Mouse (Mus musculus) midbrain, embryonic 10.5 days (tissue): Measurements from ENCODE around the gene 2300009A05Rik. TPM values are rescaled to one million over a fixed set of nuclear protein-coding genes. Genes with fewer than 3 reads are reported as not detected.

Experiments
- DNase-seq: peaks from one replicate; pipeline ENCODE4 v3.0.0-alpha.2; 2017; ENCODE audit warnings: low spot score
- H3K27ac ChIP-seq: fragments of 300-500 bp; sonication (generic); replicated peaks from 2 replicates; pipeline ENCODE4 v1.5.1; 2016; ENCODE audit warnings: mild to moderate bottlenecking
- H3K27me3 ChIP-seq: fragments of 300-500 bp; sonication (generic); 2 replicates; pipeline ENCODE4 v1.6.1; 2016; ENCODE audit warnings: low read depth, mild to moderate bottlenecking; ENCODE audit not compliant: poor library complexity, severe bottlenecking
- H3K36me3 ChIP-seq: fragments of 300-500 bp; sonication (generic); 2 replicates; pipeline ENCODE4 v1.6.1; 2016; ENCODE audit warnings: mild to moderate bottlenecking, moderate library complexity
- H3K4me1 ChIP-seq: fragments of 300-500 bp; sonication (generic); 2 replicates; pipeline ENCODE4 v1.6.1; 2016
- H3K4me3 ChIP-seq: fragments of 300-500 bp; sonication (generic); 2 replicates; pipeline ENCODE4 v1.5.1; 2016; ENCODE audit warnings: mild to moderate bottlenecking, moderate library complexity
- H3K9me3 ChIP-seq: fragments of 300-500 bp; sonication (generic); replicated peaks from 2 replicates; pipeline ENCODE4 v1.6.1; 2016; ENCODE audit warnings: mild to moderate bottlenecking
- WGBS: fragments of 180-500 bp; shearing (Covaris S2); methylation state at CpG from one replicate; pipeline ENCODE4 v1.1.7; 2016; 5-methylcytosine and 5-hydroxymethylcytosine counted together
- polyA plus RNA-seq: library from polyadenylated mRNA; unstranded; fragments of >200 nt; fragmentation: Nextera tagmentation; extraction: Ambion mirVana; gene quantifications from 2 replicates; pipeline ENCODE4 v1.2.1, GENCODE M21; 2016

2300009A05Rik gene
- 46.4 and 47.5 TPM in 2 replicates for polyA plus RNA-seq

DNA sequence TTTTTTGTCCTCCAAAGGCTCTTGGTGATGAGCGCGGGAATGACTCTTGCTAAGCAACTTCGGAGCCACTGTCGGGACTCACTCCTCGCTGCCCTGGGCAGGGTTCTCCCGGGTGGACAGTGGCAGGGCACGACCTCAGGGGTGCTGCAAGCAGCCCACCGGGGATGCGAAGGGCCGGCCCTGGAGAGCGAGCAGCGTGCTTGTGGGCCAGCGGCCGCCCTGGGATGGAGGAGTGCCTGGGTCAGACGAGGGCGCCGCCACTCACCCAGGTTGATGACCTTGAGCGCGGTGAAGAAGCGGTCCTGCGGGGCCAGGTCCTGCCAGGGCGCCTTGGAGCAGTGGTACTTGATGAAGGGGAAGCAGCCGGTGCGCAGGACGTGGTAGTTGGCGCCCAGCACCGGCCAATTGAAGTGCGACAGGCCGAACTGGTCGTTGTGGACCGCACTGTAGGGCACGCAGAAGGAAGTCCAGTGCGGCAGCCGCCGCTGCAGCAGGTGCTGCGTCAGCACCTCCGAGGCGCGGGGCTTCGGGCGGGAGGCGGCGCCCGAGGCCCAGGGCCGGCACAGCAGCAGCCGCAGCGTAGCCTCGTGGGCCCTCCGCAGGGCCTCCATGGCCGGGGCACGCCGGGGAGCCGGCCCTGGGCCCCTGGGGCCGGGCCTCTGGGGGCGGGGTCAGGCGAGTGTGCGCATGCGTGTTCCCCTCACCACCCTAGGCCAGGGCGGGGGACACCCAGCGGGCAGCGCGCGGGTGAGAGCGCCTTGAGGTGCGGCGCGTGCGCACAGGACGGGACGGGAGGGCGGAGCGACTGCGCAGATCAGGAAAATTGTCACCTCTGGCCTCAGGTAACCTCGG, at the start of gene 2300009A05Rik:
Gene 2300009A05Rik (minus strand): TSS at position 636 of the 852 bp plus-strand sequence.
- Histone ChIP-seq H3K36me3 (no peaks in the 10 kb centered on the region), H3K4me3 (peak within 1 kb of the TSS; percentile 84), H3K4me1 (peaks cover 36% of the 10 kb centered on the region), H3K27ac (peak within 1 kb of the TSS; percentile 95), H3K27me3 (no peaks in the 10 kb centered on the region), H3K9me3 (no peaks in the 10 kb centered on the region)
- under 1% methylated on average over 74 of the region's 74 CpGs for WGBS
- DNase-seq = peak; percentile 93

GRCm38 (mm10) chr9:63443695-63444094, 44.6 kb upstream of the 2300009A05Rik start:
- H3K9me3 ChIP-seq = no peaks in the 10 kb centered on the region
- 84% methylated on average over 6 of the region's 6 CpGs for WGBS
- H3K4me1 ChIP-seq = no peaks in the 10 kb centered on the region

DNA sequence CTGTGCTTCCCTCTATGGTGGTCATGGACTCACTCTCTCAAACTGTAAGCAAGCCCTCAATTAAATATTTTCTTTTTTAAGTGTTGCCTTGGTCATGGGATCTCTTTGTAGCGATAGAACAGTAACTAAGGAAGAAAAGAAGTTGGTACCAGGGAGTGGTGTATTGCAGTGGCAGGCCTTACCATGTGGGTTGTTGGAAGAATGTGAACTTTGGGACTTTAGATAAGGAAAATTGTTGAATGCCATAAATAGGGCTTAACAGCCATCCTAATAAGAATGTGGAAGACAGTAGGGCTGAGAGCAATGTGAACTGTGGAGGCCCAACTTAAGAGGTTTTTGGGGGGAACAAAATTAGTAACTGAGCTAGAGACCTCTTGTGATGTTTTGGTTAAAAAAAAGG, 31.6 kb upstream of the 2300009A05Rik start:
- no peak for DNase-seq
- H3K27me3 ChIP-seq = no peaks in the 10 kb centered on the region
- no peaks in the 10 kb centered on the region for H3K9me3 ChIP-seq
- no peaks in the 10 kb centered on the region for H3K4me1 ChIP-seq
- H3K4me3 ChIP-seq = no peak overlapping the region
- H3K36me3 ChIP-seq = no peaks in the 10 kb centered on the region
- WGBS = 80% methylated on average over 1 of the region's 1 CpGs
- no peak overlapping the region for H3K27ac ChIP-seq

More at GRCm38 (mm10) chr9:63443695-63444094, 44.6 kb upstream of the 2300009A05Rik start:
- DNase-seq = no peak
- H3K27me3 ChIP-seq = no peaks in the 10 kb centered on the region
- H3K27ac ChIP-seq = no peak overlapping the region
- no peak overlapping the region for H3K4me3 ChIP-seq
- no peaks in the 10 kb centered on the region for H3K36me3 ChIP-seq

- Histone ChIP-seq H3K4me1 (peaks cover 12% of the 10 kb centered on the region), H3K4me3 (no peak overlapping the region), H3K9me3 (no peaks in the 10 kb centered on the region), H3K27me3 (no peaks in the 10 kb centered on the region), H3K36me3 (no peaks in the 10 kb centered on the region), H3K27ac (no peak overlapping the region)
- 72% methylated on average over 9 of the region's 9 CpGs for WGBS
- DNase-seq = no peak
These were observed 22.2 kb upstream of the 2300009A05Rik start for GRCm38 (mm10) chr9:63421096-63421736.

GRCm38 (mm10) chr9:63420396-63420795, 21.4 kb upstream of the 2300009A05Rik start:
- Histone ChIP-seq H3K4me3 (no peak overlapping the region), H3K9me3 (no peaks in the 10 kb centered on the region), H3K27me3 (no peaks in the 10 kb centered on the region), H3K4me1 (peaks cover 12% of the 10 kb centered on the region), H3K36me3 (no peaks in the 10 kb centered on the region), H3K27ac (no peak overlapping the region)
- WGBS = 25% methylated on average over 6 of the region's 6 CpGs
- no peak for DNase-seq

DNA sequence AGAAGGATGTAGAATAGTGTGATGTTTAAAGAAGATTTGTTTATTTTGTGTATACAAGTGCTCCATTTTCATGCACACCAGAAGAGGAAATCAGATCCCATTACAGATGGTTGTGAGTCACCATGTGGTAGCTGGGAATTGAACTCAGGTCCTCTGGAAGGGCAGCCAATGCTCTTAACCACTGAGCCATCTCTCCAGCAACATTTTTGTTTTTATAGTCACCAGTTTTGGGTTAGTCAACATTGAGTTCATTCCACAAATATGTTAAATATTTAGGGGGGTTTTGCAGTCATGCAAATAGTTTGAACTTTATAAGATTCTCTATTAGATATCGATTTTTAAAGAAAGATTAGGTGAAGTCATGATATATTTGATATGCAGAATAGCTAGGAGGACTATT, 1.1 kb upstream of the 2300009A05Rik start:
- H3K4me3 ChIP-seq = no peak overlapping the region
- H3K4me1 ChIP-seq = peaks cover 36% of the 10 kb centered on the region
- 86% methylated on average over 1 of the region's 1 CpGs for WGBS
- no peak overlapping the region for H3K27ac ChIP-seq
- H3K9me3 ChIP-seq = no peaks in the 10 kb centered on the region
- H3K27me3 ChIP-seq = no peaks in the 10 kb centered on the region
- DNase-seq = no peak
- no peaks in the 10 kb centered on the region for H3K36me3 ChIP-seq

- H3K27ac ChIP-seq = peak overlapping the region; percentile 95
- H3K4me3 ChIP-seq = peak overlapping the region; percentile 84
- peaks cover 36% of the 10 kb centered on the region for H3K4me1 ChIP-seq
- H3K27me3 ChIP-seq = no peaks in the 10 kb centered on the region
- DNase-seq = no peak
- no peaks in the 10 kb centered on the region for H3K36me3 ChIP-seq
- H3K9me3 ChIP-seq = no peaks in the 10 kb centered on the region
- WGBS = 3% methylated on average over 8 of the region's 8 CpGs
These were observed 393 bp upstream of the 2300009A05Rik start for GRCm38 (mm10) chr9:63399463-63399815.

DNA sequence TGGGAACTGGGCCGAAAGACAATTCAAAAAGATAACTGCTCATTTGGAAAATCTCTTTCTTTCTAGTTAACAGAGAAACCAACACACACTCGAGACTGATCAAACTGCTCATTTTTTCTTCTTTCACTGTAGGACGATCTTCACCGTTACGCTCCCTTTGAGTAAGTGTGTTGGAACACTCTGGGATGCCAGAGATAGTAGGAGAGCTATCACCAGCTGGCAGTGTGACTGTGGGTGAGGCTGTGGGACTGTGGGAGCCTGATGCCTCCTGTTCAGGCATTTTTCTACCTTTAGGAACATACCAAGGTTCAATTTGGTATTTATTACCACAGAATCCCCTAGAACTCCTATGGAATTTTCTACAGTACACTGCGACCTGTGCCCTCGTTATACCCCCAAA, 3.4 kb downstream of the 2300009A05Rik start:
- Histone ChIP-seq H3K4me3 (no peak overlapping the region), H3K9me3 (no peaks in the 10 kb centered on the region)
- DNase-seq = no peak

GRCm38 (mm10) chr9:63391307-63391706, 7.7 kb downstream of the 2300009A05Rik start:
- H3K36me3 ChIP-seq = no peaks in the 10 kb centered on the region
- peaks cover 5% of the 10 kb centered on the region; the same call in 1 of the 2 replicates for H3K4me1 ChIP-seq
- H3K4me3 ChIP-seq = no peak overlapping the region
- no peak for DNase-seq
- WGBS = 75% methylated on average over 2 of the region's 2 CpGs
- no peak overlapping the region for H3K27ac ChIP-seq
- no peaks in the 10 kb centered on the region for H3K9me3 ChIP-seq
- H3K27me3 ChIP-seq = no peaks in the 10 kb centered on the region

More for the DNA sequence above, 3.4 kb downstream of the 2300009A05Rik start:
- no peaks in the 10 kb centered on the region for H3K36me3 ChIP-seq
- H3K27ac ChIP-seq = no peak overlapping the region
- WGBS = 89% methylated on average over 7 of the region's 7 CpGs
- no peaks in the 10 kb centered on the region for H3K27me3 ChIP-seq
- peaks cover 36% of the 10 kb centered on the region for H3K4me1 ChIP-seq

DNA sequence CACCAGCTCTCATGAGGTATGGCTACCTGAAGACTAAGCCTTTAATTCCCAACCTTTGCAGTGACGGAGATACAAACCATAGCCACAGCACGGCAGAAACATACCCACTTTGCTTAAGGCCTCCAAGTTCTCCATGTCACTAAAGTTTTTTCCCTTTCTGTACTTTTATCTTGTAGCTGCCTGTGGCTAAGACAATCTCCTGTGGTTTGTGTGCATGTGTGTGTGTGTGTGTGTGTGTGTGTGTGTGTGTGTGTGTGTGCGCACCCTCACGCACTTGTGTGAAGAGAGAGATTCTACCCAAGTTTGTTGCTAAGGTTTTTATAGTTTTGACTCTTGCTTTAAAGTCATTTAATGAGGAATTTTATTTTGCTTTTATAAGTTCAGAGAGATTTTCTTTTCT, 16.3 kb downstream of the 2300009A05Rik start:
- 90% methylated on average over 4 of the region's 4 CpGs for WGBS
- Histone ChIP-seq H3K9me3 (no peaks in the 10 kb centered on the region), H3K4me1 (peaks cover 6% of the 10 kb centered on the region), H3K27me3 (no peaks in the 10 kb centered on the region), H3K4me3 (no peak overlapping the region), H3K36me3 (no peaks in the 10 kb centered on the region), H3K27ac (no peak overlapping the region)
- DNase-seq = no peak

- H3K9me3 ChIP-seq = no peaks in the 10 kb centered on the region
- no peak overlapping the region for H3K27ac ChIP-seq
- H3K4me1 ChIP-seq = peaks cover 25% of the 10 kb centered on the region
- 80% methylated on average over 3 of the region's 3 CpGs for WGBS
- no peaks in the 10 kb centered on the region for H3K27me3 ChIP-seq
- no peak for DNase-seq
- no peaks in the 10 kb centered on the region for H3K36me3 ChIP-seq
- H3K4me3 ChIP-seq = no peak overlapping the region
These were observed 18.7 kb downstream of the 2300009A05Rik start for GRCm38 (mm10) chr9:63380326-63380725.

DNA sequence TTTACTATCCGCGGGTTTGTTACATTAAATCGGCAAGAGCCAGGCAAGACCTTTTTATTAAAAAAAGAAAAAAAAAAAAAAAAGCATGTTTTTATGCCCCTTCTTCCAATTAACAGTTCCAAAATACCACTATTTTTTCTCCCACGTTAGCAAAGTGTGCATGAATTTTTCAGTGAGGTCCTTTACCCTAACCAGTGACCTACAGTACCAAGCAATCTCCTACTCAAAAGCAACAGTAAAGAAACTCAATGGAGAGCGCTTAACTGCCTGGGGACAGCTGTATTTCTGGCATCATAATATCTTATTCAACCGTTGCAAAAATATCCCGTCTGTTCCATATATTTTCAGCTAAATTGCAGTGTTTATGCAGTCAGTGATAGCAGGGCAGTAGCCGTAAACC, 20.9 kb downstream of the 2300009A05Rik start:
- H3K27me3 ChIP-seq = no peaks in the 10 kb centered on the region
- H3K4me1 ChIP-seq = peaks cover 32% of the 10 kb centered on the region
- H3K4me3 ChIP-seq = peak overlapping the region; percentile 79
- H3K36me3 ChIP-seq = peaks cover 16% of the 10 kb centered on the region
- H3K9me3 ChIP-seq = no peaks in the 10 kb centered on the region
- H3K27ac ChIP-seq = peak overlapping the region; percentile 96
- 22% methylated on average over 8 of the region's 8 CpGs for WGBS
- no peak for DNase-seq
